Mouse (Mus musculus) MEL (cell line): ENCODE data around the gene Hck. TPM values are rescaled to one million over a fixed set of nuclear protein-coding genes. Genes with fewer than 3 reads are reported as not detected.

Source experiments
- DNase-seq: peaks from one replicate; pipeline ENCODE4 v3.0.0; 2011; ENCODE audit warnings: low read depth, low spot score
- H3K27ac ChIP-seq: 2 replicates; pipeline ENCODE4 v1.5.1; 2012; ENCODE audit warnings: low read depth, mild to moderate bottlenecking, control low read depth, low read length, moderate library complexity; ENCODE audit not compliant: control insufficient read depth
- H3K27me3 ChIP-seq, 2 experiments: fragments of 150-350 bp in 1 of 2; sonication (generic) in 1 of 2; 2 replicates each; pipeline ENCODE4 v1.6.1; 2012; ENCODE audit warnings: low read length in 2 of 2, mild to moderate bottlenecking in 2 of 2, improper control_type of control experiment in 1 of 2, moderate library complexity in 1 of 2; ENCODE audit not compliant: insufficient read depth in 2 of 2, control insufficient read depth in 1 of 2
- H3K36me3 ChIP-seq, 2 experiments: 2 replicates each; pipeline ENCODE4 v1.6.1; 2012 to 2014; ENCODE audit warnings: low read length in 2 of 2, improper control_type of control experiment in 1 of 2, inconsistent platforms in 1 of 2, mild to moderate bottlenecking in 1 of 2; ENCODE audit not compliant: insufficient read depth in 2 of 2, control insufficient read depth in 1 of 2
- H3K4me1 ChIP-seq, 2 experiments: fragments of 150-350 bp in 1 of 2; sonication (generic) in 1 of 2; 2 replicates each; pipeline ENCODE4 v1.6.1; 2012; ENCODE audit warnings: low read length in 2 of 2, improper control_type of control experiment in 1 of 2, mild to moderate bottlenecking in 1 of 2; ENCODE audit not compliant: insufficient read depth in 2 of 2, control insufficient read depth in 1 of 2
- H3K4me3 ChIP-seq, 2 experiments: fragments of 150-350 bp in 1 of 2; sonication (generic) in 1 of 2; 2 replicates each; pipeline ENCODE4 v1.5.1; 2012; ENCODE audit warnings: low read depth in 2 of 2, low read length in 2 of 2, mild to moderate bottlenecking in 2 of 2, moderate library complexity in 2 of 2, control low read depth in 1 of 2, improper control_type of control experiment in 1 of 2; ENCODE audit not compliant: control insufficient read depth in 1 of 2, insufficient read depth in 1 of 2
- H3K79me2 ChIP-seq: 2 replicates; pipeline ENCODE4 v1.6.1; 2012; ENCODE audit warnings: mild to moderate bottlenecking, low read length, moderate library complexity; ENCODE audit not compliant: control insufficient read depth, poor library complexity, insufficient read depth
- H3K9ac ChIP-seq: 2 replicates; pipeline ENCODE4 v1.6.1; 2012; ENCODE audit warnings: low read depth, mild to moderate bottlenecking, control low read depth, low read length, moderate library complexity; ENCODE audit not compliant: control insufficient read depth, poor library complexity, severe bottlenecking
- H3K9me3 ChIP-seq: fragments of 150-350 bp; sonication (generic); replicated peaks from 2 replicates; pipeline ENCODE4 v1.6.1; 2012; ENCODE audit warnings: mild to moderate bottlenecking, low read length, improper control_type of control experiment, moderate library complexity; ENCODE audit not compliant: insufficient read depth
- BHLHE40 ChIP-seq: IDR thresholded peaks from 2 replicates; pipeline ENCODE4 v1.6.1; 2012; ENCODE audit warnings: low read depth, mild to moderate bottlenecking, inconsistent platforms, low read length, improper control_type of control experiment, borderline replicate concordance
- CHD2 ChIP-seq: IDR thresholded peaks from 2 replicates; pipeline ENCODE4 v1.6.1; 2011; ENCODE audit warnings: low read length, improper control_type of control experiment
- CTCF ChIP-seq, 3 experiments: IDR thresholded peaks in 2 of 3; conservative IDR thresholded peaks in 1 of 3; 2 replicates each; pipeline ENCODE4 v1.5.1; 2011 to 2012; ENCODE audit warnings: low read length in 3 of 3, low read depth in 2 of 3, mild to moderate bottlenecking in 2 of 3, improper control_type of control experiment in 1 of 3, inconsistent platforms in 1 of 3, mixed read lengths in 1 of 3, moderate library complexity in 1 of 3; ENCODE audit not compliant: control insufficient read depth in 1 of 3, insufficient read depth in 1 of 3, poor library complexity in 1 of 3, severe bottlenecking in 1 of 3
- ELF1 ChIP-seq: IDR thresholded peaks from 2 replicates; pipeline ENCODE4 v1.6.1; 2014; ENCODE audit warnings: low read depth, mild to moderate bottlenecking, inconsistent platforms, low read length, improper control_type of control experiment, moderate library complexity
- EP300 ChIP-seq, 2 experiments: IDR thresholded peaks; 2 replicates each; pipeline ENCODE4 v1.6.1; 2011; ENCODE audit warnings: improper control_type of control experiment in 2 of 2, low read length in 2 of 2, low read depth in 1 of 2, mild to moderate bottlenecking in 1 of 2
- GABPA ChIP-seq: IDR thresholded peaks from 2 replicates; pipeline ENCODE4 v1.6.1; 2012; ENCODE audit warnings: low read depth, mild to moderate bottlenecking, inconsistent platforms, low read length, improper control_type of control experiment, moderate library complexity
- GATA1 ChIP-seq: IDR thresholded peaks from 2 replicates; pipeline ENCODE4 v1.6.1; 2011; ENCODE audit warnings: low read depth, low read length, improper control_type of control experiment
- KAT2A ChIP-seq: conservative IDR thresholded peaks from 2 replicates; pipeline ENCODE4 v1.6.1; 2012; ENCODE audit warnings: low read depth, low read length, improper control_type of control experiment, inconsistent platforms
- MAFK ChIP-seq: IDR thresholded peaks from 2 replicates; pipeline ENCODE4 v1.6.1; 2011; ENCODE audit warnings: low read depth, mild to moderate bottlenecking, low read length, improper control_type of control experiment, borderline replicate concordance
- MAX ChIP-seq: IDR thresholded peaks from 2 replicates; pipeline ENCODE4 v1.6.1; 2011; ENCODE audit warnings: low read length, improper control_type of control experiment
- MAZ ChIP-seq: IDR thresholded peaks from 2 replicates; pipeline ENCODE4 v1.6.1; 2012; ENCODE audit warnings: low read depth, mild to moderate bottlenecking, inconsistent platforms, low read length, improper control_type of control experiment
- MEF2A ChIP-seq: IDR thresholded peaks from 2 replicates; pipeline ENCODE4 v1.6.1; 2014; ENCODE audit warnings: low read depth, mild to moderate bottlenecking, inconsistent platforms, low read length, improper control_type of control experiment; ENCODE audit not compliant: poor library complexity, insufficient replicate concordance, severe bottlenecking; ENCODE audit errors: extremely low read depth
- MXI1 ChIP-seq: IDR thresholded peaks from 2 replicates; pipeline ENCODE4 v1.6.1; 2011; ENCODE audit warnings: mild to moderate bottlenecking, low read depth, low read length, improper control_type of control experiment
- NRF1 ChIP-seq: IDR thresholded peaks from 2 replicates; pipeline ENCODE4 v1.6.1; 2014; ENCODE audit warnings: low read depth, mild to moderate bottlenecking, inconsistent platforms, low read length, improper control_type of control experiment, moderate library complexity; ENCODE audit not compliant: poor library complexity, insufficient read depth, severe bottlenecking
- POLR2AphosphoS2 ChIP-seq: IDR thresholded peaks from 2 replicates; pipeline ENCODE4 v1.6.1; 2011; ENCODE audit warnings: low read length, improper control_type of control experiment
- POLR2AphosphoS5 ChIP-seq: IDR thresholded peaks from 2 replicates; pipeline ENCODE4 v1.6.1; 2012; ENCODE audit warnings: low read depth, borderline replicate concordance, mild to moderate bottlenecking, inconsistent platforms, low read length, moderate library complexity, mixed read lengths
- RAD21 ChIP-seq: IDR thresholded peaks from 2 replicates; pipeline ENCODE4 v1.6.1; 2011; ENCODE audit warnings: mild to moderate bottlenecking, low read depth, low read length, improper control_type of control experiment
- RCOR1 ChIP-seq: IDR thresholded peaks from 2 replicates; pipeline ENCODE4 v1.6.1; 2012; ENCODE audit warnings: low read depth, mild to moderate bottlenecking, inconsistent platforms, low read length, improper control_type of control experiment
- TAL1 ChIP-seq: IDR thresholded peaks from 2 replicates; pipeline ENCODE4 v1.6.1; 2012; ENCODE audit warnings: mild to moderate bottlenecking, inconsistent platforms, low read length, moderate library complexity, mixed read lengths
- TBP ChIP-seq: IDR thresholded peaks from 2 replicates; pipeline ENCODE4 v1.8.0; 2011; ENCODE audit warnings: low read depth, low read length, improper control_type of control experiment
- USF1 ChIP-seq: IDR thresholded peaks from 2 replicates; pipeline ENCODE4 v1.6.1; 2014; ENCODE audit warnings: low read depth, mild to moderate bottlenecking, inconsistent platforms, low read length, improper control_type of control experiment, moderate library complexity
- USF2 ChIP-seq, 2 experiments: IDR thresholded peaks; 2 replicates each; pipeline ENCODE4 v1.6.1; 2011 to 2012; ENCODE audit warnings: improper control_type of control experiment in 2 of 2, low read length in 2 of 2, borderline replicate concordance in 1 of 2, inconsistent platforms in 1 of 2, low read depth in 1 of 2, mild to moderate bottlenecking in 1 of 2; ENCODE audit not compliant: insufficient read depth in 1 of 2
- ZC3H11A ChIP-seq: IDR thresholded peaks from 2 replicates; pipeline ENCODE4 v1.6.1; 2012; ENCODE audit warnings: low read depth, mild to moderate bottlenecking, inconsistent platforms, low read length, improper control_type of control experiment
- ZKSCAN1 ChIP-seq: IDR thresholded peaks from 2 replicates; pipeline ENCODE4 v1.6.1; 2012; ENCODE audit warnings: low read depth, mild to moderate bottlenecking, inconsistent platforms, low read length, improper control_type of control experiment, moderate library complexity
- ZNF384 ChIP-seq: IDR thresholded peaks from 2 replicates; pipeline ENCODE4 v1.6.1; 2012; ENCODE audit warnings: low read depth, mild to moderate bottlenecking, inconsistent platforms, low read length, improper control_type of control experiment
- polyA plus RNA-seq, 2 experiments: library from polyadenylated mRNA; stranded (reverse) in 1 of 2; unstranded in 1 of 2; fragments of >175 nt in 1 of 2; fragments of >200 nt in 1 of 2; gene quantifications; 2 replicates each; pipeline versions ENCODE4 v1.2.1 to v1.2.4; 2012; ENCODE audit warnings: low replicate concordance in 2 of 2, low read depth in 1 of 2; ENCODE audit not compliant: insufficient read length in 2 of 2, insufficient read depth in 1 of 2, missing spikeins in 1 of 2
- total RNA-seq: library from RNA; depleted of rRNA; stranded (reverse); fragments of 300-350 nt; gene quantifications from 2 replicates; pipeline ENCODE4 v1.2.3, GENCODE M21; 2012

Hck gene
- total and polyA plus RNA-seq, 3 experiments: not detected

- no peak for TF ChIP-seq CHD2
Observed at GRCm38 (mm10) chr2:153107802-153108201, 466 bp upstream of the Hck start (continued).

DNA sequence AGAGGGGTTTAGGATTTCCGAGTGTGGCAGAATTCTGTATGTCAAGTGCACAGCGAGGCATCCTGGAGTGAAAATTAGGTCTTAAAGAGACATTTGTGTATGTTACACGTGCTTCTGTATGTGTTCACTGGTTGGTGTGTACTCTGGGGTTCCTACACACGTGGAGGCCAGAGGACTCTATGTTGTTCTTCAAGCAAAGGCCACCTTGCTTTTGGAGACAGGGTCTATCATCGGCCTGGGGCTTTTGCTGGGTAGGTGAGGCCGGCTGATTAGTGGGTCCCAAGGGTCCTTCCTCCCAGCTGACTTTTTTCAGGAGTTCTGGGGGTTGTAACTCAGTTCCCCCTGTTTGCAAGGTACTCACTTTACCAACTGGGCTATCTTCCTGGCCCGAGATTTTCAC is 1.3 kb downstream of the Hck start:
- Histone ChIP-seq H3K4me1 (peaks cover 0 to under 1% of the 10 kb centered on the region in 2 experiments; a peak in 1 of 4 replicates), H3K4me3 (no peak overlapping the region), H3K27ac (no peak overlapping the region), H3K9ac (no peak overlapping the region), H3K36me3 (no peaks in the 10 kb centered on the region), H3K79me2 (no peaks in the 10 kb centered on the region), H3K27me3 (peaks cover 4 to 14% of the 10 kb centered on the region in 2 experiments; a peak in 3 of 4 replicates), H3K9me3 (no peaks in the 10 kb centered on the region)
- no peak for DNase-seq
- TF ChIP-seq POLR2AphosphoS2: no peak
- TF ChIP-seq USF1: no peak
- no peak for TF ChIP-seq USF2 (IDR thresholded peaks at IDR 0.05; ENCODE audit: borderline replicate concordance in 1 of 2, insufficient read depth in 1 of 2, low read depth in 1 of 2, low read length in 2 of 2)
- TF ChIP-seq MXI1: no peak
- no peak for TF ChIP-seq BHLHE40
- TF ChIP-seq RCOR1: no peak
- no peak for TF ChIP-seq TAL1
- no peak for TF ChIP-seq NRF1
- TF ChIP-seq ZNF384: no peak

- no peak overlapping the region for H3K4me3 ChIP-seq
- peaks cover 4 to 14% of the 10 kb centered on the region in 2 experiments; a peak in 3 of 4 replicates for H3K27me3 ChIP-seq
- DNase-seq: no peak
Observed at GRCm38 (mm10) chr2:153111298-153111697, 3.0 kb downstream of the Hck start.

More at GRCm38 (mm10) chr2:153111298-153111697, 3.0 kb downstream of the Hck start:
- H3K27ac ChIP-seq: no peak overlapping the region
- no peak for TF ChIP-seq TBP
- TF ChIP-seq RAD21: no peak
- TF ChIP-seq KAT2A: no peak
- TF ChIP-seq BHLHE40: no peak
- TF ChIP-seq MAX: no peak
- no peak for TF ChIP-seq MAZ
- TF ChIP-seq USF2 (IDR thresholded peaks at IDR 0.05; ENCODE audit: borderline replicate concordance in 1 of 2, insufficient read depth in 1 of 2, low read depth in 1 of 2, low read length in 2 of 2): no peak
- TF ChIP-seq CTCF (IDR thresholded peaks at IDR 0.05 in 2 of 3, conservative IDR thresholded peaks at IDR 0.05 in 1 of 3; ENCODE audit: control insufficient read depth in 1 of 3, insufficient read depth in 1 of 3, low read depth in 2 of 3, low read length in 3 of 3, poor library complexity in 1 of 3, severe bottlenecking in 1 of 3): no peak
- TF ChIP-seq GABPA: no peak
- no peak for TF ChIP-seq MAFK
- no peak for TF ChIP-seq ELF1
- no peak for TF ChIP-seq USF1
- TF ChIP-seq EP300 (IDR thresholded peaks at IDR 0.05; ENCODE audit: low read depth in 1 of 2, low read length in 2 of 2): no peak
- no peak for TF ChIP-seq ZC3H11A
- no peak for TF ChIP-seq POLR2AphosphoS5
- no peak for TF ChIP-seq GATA1
- TF ChIP-seq ZKSCAN1: no peak
- no peak for TF ChIP-seq MEF2A
- TF ChIP-seq RCOR1: no peak
- TF ChIP-seq CHD2: no peak
- peaks cover 0 to 12% of the 10 kb centered on the region in 2 experiments; a peak in 2 of 4 replicates for H3K36me3 ChIP-seq
- no peaks in the 10 kb centered on the region for H3K79me2 ChIP-seq
- H3K4me1 ChIP-seq: peaks cover 6 to 16% of the 10 kb centered on the region in 2 experiments
- H3K9me3 ChIP-seq: no peaks in the 10 kb centered on the region
- no peak overlapping the region for H3K9ac ChIP-seq
